Mouse (Mus musculus): Measurements from ENCODE around the gene Itm2b.

DNA sequence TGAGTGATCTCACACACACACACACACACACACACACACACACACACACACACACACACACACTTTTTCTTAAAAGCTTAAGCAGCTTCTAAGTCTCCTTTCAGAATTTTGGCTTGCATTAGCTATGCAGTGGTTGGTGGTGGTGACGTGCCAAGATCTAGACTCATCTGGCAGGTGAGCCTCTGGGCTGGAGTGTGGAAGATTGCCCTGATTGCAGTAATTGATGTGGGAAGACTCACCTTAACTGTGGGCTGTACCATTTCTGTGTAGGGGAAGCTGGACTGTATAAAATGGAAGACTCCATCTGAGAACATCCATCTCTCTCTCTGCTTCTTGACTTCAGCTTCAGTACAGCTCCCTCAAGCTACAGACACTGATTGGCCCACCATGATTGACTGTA lies 6.4 kb upstream of the Itm2b start:
- TF ChIP-seq POLR2A (IDR thresholded peaks at IDR 0.05; ENCODE audit: borderline replicate concordance, control insufficient read depth, low read depth, low read length) (no peak), CTCF (IDR thresholded peaks at IDR 0.05; ENCODE audit: control insufficient read depth, insufficient read depth, low read length) (no peak)

All from bone marrow, adult 2 months (tissue).